Mouse (Mus musculus) ES-CJ7 (cell line): ENCODE data around the gene Usp21.
A peak's percentile ranks its signal among the peaks of the same experiment; 100 is the strongest.
"Not testable (repeated sequence)": the region's sequence is repeated elsewhere in the genome, so short reads cannot be mapped to it uniquely, and the experiment has no call there.

ENCODE experiments used
- DNase-seq: peaks from one replicate; pipeline ENCODE4 v3.0.0; 2011; ENCODE audit warnings: low read depth, low spot score

Usp21 gene

DNA sequence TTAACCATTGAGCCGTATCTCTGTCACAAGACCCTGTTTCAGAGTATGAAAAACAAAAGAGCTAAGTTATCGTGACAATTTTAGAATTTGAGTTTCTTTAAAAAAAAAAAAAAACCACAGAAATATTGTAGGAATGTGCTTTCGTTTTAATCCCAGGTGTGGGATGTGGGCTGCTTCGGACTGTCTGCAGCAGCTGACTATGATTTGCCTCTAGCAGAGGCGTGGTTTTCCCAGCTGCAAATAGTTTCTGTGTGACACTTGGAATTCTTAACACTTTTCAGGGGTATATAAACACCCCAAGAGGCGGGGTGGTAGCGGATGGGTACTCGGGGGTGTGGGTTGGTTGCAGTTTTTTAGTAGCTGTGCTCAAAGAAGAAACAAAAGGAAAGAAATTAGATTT, 42.4 kb downstream of the Usp21 start:
- no peak for DNase-seq

DNA sequence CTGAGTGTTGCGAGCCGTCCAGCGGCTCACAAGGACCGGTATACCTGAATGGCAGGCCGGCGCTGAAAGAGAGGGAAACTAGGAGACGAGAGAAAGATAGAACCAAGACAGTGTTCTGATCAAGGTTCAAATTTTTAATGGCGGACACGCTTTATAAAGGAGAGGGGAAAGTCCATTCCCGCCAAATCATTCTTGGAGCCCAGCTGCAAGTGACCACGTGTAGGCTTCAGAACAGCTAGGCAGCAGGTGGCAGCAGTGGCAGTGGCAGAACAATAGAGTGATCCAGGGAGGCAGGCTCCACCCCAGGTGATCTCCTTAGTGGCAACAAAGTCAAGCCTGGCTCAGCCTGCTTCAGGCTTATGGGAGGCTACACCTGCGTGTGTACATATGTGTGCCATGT, 45.8 kb downstream of the Usp21 start:
- not testable (repeated sequence) for DNase-seq

DNA sequence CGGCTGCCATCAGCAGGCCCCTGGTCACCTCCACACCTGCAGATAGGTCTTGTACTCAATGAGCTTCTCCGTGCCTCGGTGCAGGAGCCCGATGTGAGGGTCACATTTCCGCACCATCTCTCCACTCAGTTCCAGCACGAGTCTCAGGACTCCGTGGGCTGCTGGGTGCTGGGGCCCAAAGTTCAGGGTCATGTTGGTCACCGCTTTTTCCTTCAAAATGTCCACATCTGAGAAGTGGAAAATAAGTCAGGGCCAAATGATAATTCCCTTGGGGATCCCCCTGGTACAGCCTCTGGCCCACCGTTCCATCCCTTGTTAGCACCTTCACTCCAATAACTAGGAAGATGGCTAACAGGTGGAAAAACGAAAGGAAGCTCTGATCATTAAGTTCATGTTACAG, 46.9 kb downstream of the Usp21 start:
- no peak for DNase-seq

DNA sequence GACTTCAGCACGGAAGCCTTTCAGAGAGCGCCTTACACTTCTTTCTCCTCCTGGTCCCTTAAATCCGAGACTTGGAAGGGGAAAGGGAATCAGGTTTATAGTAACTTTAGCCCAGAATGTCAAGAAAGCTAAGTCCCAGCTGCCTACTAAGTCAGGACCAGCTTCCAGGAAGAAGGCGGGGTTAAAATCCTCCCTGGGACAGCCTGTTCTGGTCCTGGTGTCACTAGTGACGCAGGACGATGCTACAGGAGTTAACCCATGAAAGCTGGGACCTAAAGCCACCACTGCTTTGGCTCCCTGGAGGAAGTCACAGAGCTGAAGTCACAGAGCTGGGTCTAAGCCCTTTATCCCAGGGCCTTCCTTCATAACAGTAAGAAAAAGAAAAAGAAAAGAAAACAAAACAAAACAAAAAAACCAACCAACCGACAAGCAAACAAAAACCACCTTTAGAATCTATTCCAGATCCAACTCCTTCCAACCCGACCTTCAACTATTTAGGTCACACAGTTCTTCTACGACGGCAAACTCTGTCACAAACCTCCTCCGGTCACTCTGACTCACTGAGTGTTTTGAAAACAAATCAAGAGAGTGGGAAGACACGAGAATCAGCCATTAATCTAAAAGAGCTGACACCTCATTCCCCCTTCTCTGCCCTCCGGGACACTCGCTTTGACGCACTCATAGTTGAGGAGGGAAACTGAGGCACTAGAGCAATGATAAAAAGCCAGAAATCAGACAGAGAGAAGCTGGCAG, 47.6 kb downstream of the Usp21 start:
- no peak for DNase-seq

DNA sequence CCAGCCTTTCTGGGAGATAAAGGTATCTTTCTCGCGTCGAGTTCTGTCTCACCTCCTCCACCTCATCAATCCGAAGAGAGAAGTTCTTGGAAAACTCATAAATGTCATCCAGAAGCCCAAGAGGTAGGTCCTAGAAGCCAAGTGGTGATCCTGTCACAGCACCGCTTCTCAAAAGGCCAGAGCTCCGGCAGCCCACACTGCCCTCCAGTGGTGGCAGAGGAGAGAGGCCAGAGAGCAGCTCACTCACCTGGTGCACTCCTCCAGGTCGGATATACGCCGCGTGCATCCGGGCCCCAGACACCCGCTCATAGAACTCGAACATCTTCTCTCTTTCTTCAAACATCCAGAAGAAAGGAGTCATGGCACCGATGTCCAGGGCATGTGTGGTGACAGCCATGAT, 49.3 kb downstream of the Usp21 start:
- DNase-seq, result peak; percentile 89

DNA sequence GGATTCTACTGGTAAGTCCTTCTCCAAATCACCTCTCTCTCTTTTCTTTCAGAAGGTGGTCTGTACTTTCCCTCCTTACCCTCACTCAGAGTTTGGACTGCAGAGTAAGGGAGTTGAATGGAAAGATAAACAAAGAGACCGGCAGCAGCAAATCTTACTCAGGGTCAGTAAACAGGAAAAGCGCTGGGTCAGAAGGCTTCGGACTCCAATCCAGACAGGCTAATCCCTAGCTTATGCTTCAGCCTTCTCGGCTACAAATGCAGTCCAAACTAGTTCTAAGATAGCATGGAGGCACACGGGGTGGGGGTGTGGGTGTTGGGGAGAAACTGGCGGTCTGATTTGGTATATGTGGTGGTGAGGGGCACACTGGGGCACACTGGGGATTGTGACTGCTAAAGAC, 50.4 kb downstream of the Usp21 start:
- no peak for DNase-seq

DNA sequence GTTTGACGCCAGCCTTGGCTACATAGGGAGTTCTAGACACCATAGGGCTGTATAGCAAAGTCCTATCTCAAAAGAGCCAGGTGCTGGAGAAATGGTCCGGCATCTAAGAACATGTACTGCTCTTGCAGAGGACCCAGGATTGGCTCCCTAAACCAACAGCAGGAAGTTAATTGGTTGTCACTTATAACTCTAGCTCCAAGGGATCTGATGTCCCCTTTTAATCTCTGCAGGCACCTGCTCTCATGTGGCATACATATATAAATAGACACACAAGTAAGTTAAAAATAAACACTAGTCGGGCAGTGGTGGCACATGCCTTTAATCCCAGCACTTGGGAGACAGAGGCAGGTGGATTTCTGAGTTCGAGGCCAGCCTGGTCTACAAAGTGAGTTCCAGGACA, 52.0 kb downstream of the Usp21 start:
- DNase-seq, result no peak

DNA sequence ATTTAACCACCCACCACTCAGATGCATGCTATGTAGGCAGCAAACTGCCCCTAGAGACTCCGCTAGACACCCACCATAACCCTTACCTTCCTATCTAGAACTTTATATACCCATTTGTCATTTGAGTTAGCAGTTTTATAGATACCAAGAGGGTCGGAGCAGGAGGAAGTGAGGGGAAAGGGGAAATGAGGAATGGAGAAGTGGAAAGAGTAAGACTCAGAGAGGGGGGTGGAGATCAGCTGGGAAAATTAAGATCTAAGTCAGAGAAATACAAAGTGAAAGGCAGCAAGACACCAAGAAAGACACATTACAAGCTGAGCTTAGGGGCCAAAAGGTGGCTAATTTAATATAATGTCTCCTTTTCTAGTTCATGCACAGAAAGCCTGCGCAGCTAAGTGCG, 53.3 kb downstream of the Usp21 start:
- DNase-seq, result no peak

DNA sequence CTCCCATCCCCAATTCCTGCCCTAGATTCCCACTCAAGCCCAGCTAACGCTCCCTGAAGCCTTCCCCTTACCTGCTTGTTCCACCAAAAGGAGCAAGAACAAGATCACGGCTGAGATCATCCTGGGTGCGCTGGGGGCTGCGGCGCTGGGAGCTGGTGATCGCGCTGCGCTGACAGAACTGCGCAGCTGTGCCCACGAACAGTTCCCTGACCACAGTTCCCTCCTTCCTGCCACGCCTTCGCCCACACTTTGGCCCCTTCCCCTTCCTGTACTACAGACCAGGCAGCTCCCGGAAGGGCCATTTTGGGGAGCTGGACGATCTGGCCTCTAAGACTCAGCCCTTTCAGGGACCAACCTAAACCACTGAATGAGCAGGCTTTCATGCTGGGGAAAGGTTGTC, 53.7 kb downstream of the Usp21 start, which contains the start of gene Fcer1g:
Gene Fcer1g (minus strand): TSS at position 240 of the 400 bp plus-strand sequence.
- no peak for DNase-seq

DNA sequence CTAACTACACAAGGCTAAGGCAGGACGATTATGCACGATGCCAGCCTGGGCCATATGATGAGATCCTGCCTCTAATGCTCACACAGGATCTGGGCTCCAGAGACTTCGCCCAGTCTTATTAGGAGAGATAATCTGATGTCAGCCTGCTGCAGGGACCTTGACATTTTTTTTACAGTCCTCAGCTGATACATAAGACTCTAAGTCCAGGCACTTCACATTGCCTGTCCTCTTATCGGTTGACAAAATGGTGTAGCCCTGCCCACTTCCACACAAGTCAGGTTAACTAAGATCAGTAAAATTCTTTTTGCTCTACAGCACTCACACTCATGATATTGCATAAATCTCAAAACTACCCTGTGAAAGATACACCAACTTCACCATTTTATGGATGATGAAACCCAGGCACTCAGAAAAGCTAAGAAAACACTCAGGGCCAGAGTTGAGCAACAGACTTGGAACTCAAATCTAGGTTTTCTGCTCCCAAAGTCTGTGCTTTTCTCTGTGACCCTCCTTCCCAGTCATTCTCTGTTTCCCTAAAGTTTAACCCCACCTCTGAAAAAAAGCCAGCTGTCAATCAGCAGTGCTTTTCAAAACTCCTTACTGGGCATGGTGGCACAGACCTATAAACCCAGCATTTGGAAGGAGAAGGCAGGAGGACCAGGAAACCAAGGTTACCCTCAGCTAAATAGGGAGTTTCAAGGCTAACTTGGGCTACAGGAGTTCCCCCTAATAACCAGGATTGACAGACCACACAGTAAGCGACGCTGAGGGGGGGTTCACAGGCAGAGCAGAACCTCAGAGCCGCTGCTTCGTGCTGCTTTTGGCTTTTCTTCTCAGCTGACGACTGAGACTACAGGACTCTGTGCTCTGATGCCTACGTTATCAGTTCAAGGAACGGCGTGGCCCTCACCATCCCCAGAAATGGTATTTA, 54.7 kb downstream of the Usp21 start:
- DNase-seq, result no peak

DNA sequence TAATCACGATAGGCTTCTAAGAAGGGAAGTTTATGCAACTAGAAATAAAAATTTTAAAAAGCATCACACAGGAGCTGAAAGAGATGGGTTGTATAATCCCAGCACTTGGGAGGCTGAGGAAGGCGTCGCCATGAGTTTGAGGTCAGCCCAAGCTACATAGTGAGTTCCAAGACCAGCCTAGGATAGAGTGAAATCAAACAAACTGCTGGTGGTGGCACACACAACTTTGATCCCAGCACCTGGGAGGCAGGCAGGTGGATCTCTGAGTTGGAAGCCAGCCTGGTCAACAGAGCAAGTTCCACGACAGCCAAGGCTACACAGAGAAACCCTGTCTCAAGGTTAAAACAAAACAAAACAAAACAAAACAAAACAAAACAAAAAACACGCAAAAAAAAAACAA, 55.4 kb downstream of the Usp21 start:
- DNase-seq, result no peak
